ENCODE assay signal across 22 mouse cellular contexts in the genomic region with DNA sequence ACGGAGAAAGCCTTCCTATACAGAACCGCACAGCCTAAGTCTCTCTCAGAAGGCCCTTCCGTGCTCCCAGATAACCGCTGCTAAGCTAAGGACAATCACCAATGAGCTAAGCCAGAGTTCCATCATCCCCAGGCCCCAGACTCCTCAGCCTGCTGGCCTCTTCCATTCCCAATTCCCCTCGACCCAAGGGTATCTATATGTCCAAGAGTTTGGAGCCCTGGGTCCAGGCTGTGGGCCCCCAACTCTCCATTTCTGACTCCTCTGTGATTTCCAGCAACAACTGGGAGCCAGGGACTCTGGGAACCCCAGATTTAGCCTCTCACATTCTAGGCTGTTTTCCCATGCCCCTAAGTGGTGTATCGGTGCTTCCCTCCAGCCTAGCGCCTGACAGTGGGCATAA.
"Had no signal": no experiment of that assay in that cellular context is flagged by ENCODE, and none has a peak within 500 bp of the region (broad histone marks: within the 10 kb centered on the region; RNA-seq: fewer than 3 reads in every experiment).

No protein-coding gene starts in this region.

- H3K4me1 ChIP-seq: heart, embryonic 15.5 days; hindbrain, embryonic 13.5 days had no signal

- H3K27me3 ChIP-seq: heart, embryonic 13.5 days; heart, embryonic 15.5 days; hindbrain, embryonic 13.5 days; limb, embryonic 13.5 days; limb, embryonic 15.5 days; liver, embryonic 12.5 days had no signal

- H3K9me3 ChIP-seq: heart, embryonic 13.5 days; heart, embryonic 15.5 days; hindbrain, embryonic 13.5 days; limb, embryonic 13.5 days; limb, embryonic 15.5 days; liver, embryonic 12.5 days had no signal

- H3K27ac ChIP-seq: heart, embryonic 13.5 days; heart, embryonic 15.5 days; hindbrain, embryonic 13.5 days; layer of hippocampus, adult 2 months; left cerebral cortex, adult 2 months; limb, embryonic 13.5 days; limb, embryonic 15.5 days; liver, embryonic 12.5 days; liver, embryonic 14.5 days had no signal

- H3K4me3 ChIP-seq: heart, embryonic 13.5 days; heart, embryonic 15.5 days; hindbrain, embryonic 13.5 days; layer of hippocampus, adult 2 months; left cerebral cortex, adult 2 months; limb, embryonic 13.5 days; limb, embryonic 15.5 days; liver, embryonic 12.5 days had no signal

- H3K4me2 ChIP-seq: heart, embryonic 11.5 days; heart, embryonic 13.5 days; heart, embryonic 15.5 days; hindbrain, embryonic 13.5 days; limb, embryonic 13.5 days; limb, embryonic 15.5 days; liver, embryonic 12.5 days had no signal

- H3K9ac ChIP-seq: heart, embryonic 13.5 days; heart, embryonic 15.5 days; hindbrain, embryonic 13.5 days; limb, embryonic 13.5 days; limb, embryonic 15.5 days; liver, embryonic 12.5 days; liver, embryonic 14.5 days had no signal

- DNase-seq: gastrocnemius, postnatal 14 days; gastrocnemius, postnatal 36 days; heart, adult 18-20 months; heart, postnatal 14 days; heart, postnatal 36 days; kidney, adult 18-20 months; kidney, adult 8-10 months; kidney, postnatal 10 days; kidney, postnatal 25 days; kidney, postnatal 4 days had no signal

- ATAC-seq: hindbrain, embryonic 16.5 days; inflammation-experienced regulatory T-cells, adult 6 months; liver, embryonic 12.5 days had no signal

- H3K36me3 ChIP-seq: heart, embryonic 13.5 days; heart, embryonic 15.5 days; hindbrain, embryonic 13.5 days; limb, embryonic 13.5 days; limb, embryonic 15.5 days; liver, embryonic 12.5 days had no signal
